Mouse (Mus musculus) CH12.LX (cell line): ENCODE measurements at regions not wholly inside any gene's neighbourhood (a gene's known extent, or its start where the extent isn't known, plus 50 kb on each side); places are given as distances from the start of the nearest gene placed in this dataset.

Experiments
- DNase-seq: peaks from one replicate; pipeline ENCODE4 v3.0.0-alpha.2; 2013; ENCODE audit errors: extremely low read depth
- H3K27ac ChIP-seq: 2 replicates; pipeline ENCODE4 v1.5.1; 2012; ENCODE audit warnings: low read depth, mild to moderate bottlenecking, control low read depth, moderate library complexity; ENCODE audit not compliant: insufficient read depth
- H3K27me3 ChIP-seq: replicated peaks from 2 replicates; pipeline ENCODE3; 2012; ENCODE audit warnings: inconsistent platforms
- H3K36me3 ChIP-seq, 2 experiments: replicated peaks in 1 of 2; 2 replicates each; pipeline versions ENCODE3 to v1.6.1; 2012; ENCODE audit warnings: inconsistent platforms in 1 of 2, low read length in 1 of 2, mild to moderate bottlenecking in 1 of 2, mixed read lengths in 1 of 2, moderate library complexity in 1 of 2; ENCODE audit not compliant: control insufficient read depth in 1 of 2, insufficient read depth in 1 of 2
- H3K4me1 ChIP-seq, 2 experiments: 2 replicates each; pipeline ENCODE4 v1.6.1; 2012; ENCODE audit warnings: inconsistent platforms in 1 of 2, moderate library complexity in 1 of 2; ENCODE audit not compliant: insufficient read depth in 2 of 2, control insufficient read depth in 1 of 2
- H3K4me2 ChIP-seq: 2 replicates; pipeline ENCODE4 v1.6.1; 2012; ENCODE audit warnings: low read depth, mild to moderate bottlenecking, control low read depth; ENCODE audit not compliant: poor library complexity, insufficient read depth, severe bottlenecking
- H3K4me3 ChIP-seq, 3 experiments: fragments of 150-350 bp in 1 of 3; sonication (generic) in 1 of 3; replicated peaks in 1 of 3; 2 replicates each; pipeline versions ENCODE3 to v1.5.1; 2011 to 2012; ENCODE audit warnings: low read depth in 2 of 3, low read length in 2 of 3, mild to moderate bottlenecking in 2 of 3, moderate library complexity in 2 of 3, control low read depth in 1 of 3, improper control_type of control experiment in 1 of 3, inconsistent platforms in 1 of 3, mixed read lengths in 1 of 3; ENCODE audit not compliant: poor library complexity in 1 of 3
- H3K79me2 ChIP-seq: replicated peaks from 2 replicates; pipeline ENCODE4 v1.6.1; 2012; ENCODE audit warnings: mild to moderate bottlenecking, moderate library complexity; ENCODE audit not compliant: control insufficient read depth, poor library complexity, insufficient read depth, severe bottlenecking; ENCODE audit errors: extremely low read depth
- H3K9ac ChIP-seq: 2 replicates; pipeline ENCODE4 v1.6.1; 2012; ENCODE audit warnings: low read depth, mild to moderate bottlenecking, control low read depth, moderate library complexity; ENCODE audit not compliant: insufficient read depth
- H3K9me3 ChIP-seq: replicated peaks from 2 replicates; pipeline ENCODE3; 2012; ENCODE audit warnings: low read length, inconsistent platforms, mixed read lengths
- CHD1 ChIP-seq: IDR thresholded peaks from 2 replicates; pipeline ENCODE4 v1.6.1; 2012; ENCODE audit warnings: low read depth, low read length, improper control_type of control experiment, inconsistent platforms
- ELF1 ChIP-seq: IDR thresholded peaks from 2 replicates; pipeline ENCODE4 v1.6.1; 2014; ENCODE audit warnings: low read depth, mild to moderate bottlenecking, inconsistent platforms, low read length, improper control_type of control experiment
- ETS1 ChIP-seq: conservative IDR thresholded peaks from 2 replicates; pipeline ENCODE4 v1.6.1; 2012; ENCODE audit warnings: low read depth, mild to moderate bottlenecking, inconsistent platforms, low read length, improper control_type of control experiment, moderate library complexity
- IRF4 ChIP-seq: IDR thresholded peaks from 2 replicates; pipeline ENCODE4 v1.6.1; 2014; ENCODE audit warnings: low read depth, mild to moderate bottlenecking, inconsistent platforms, low read length, improper control_type of control experiment
- JUND ChIP-seq: conservative IDR thresholded peaks from 2 replicates; pipeline ENCODE4 v1.6.1; 2011; ENCODE audit warnings: low read depth, low read length, improper control_type of control experiment
- KAT2A ChIP-seq: IDR thresholded peaks from 2 replicates; pipeline ENCODE4 v1.6.1; 2012; ENCODE audit warnings: low read length, improper control_type of control experiment, inconsistent platforms; ENCODE audit not compliant: insufficient replicate concordance
- MAFK ChIP-seq: IDR thresholded peaks from 2 replicates; pipeline ENCODE4 v1.6.1; 2011; ENCODE audit warnings: low read length, improper control_type of control experiment; ENCODE audit not compliant: insufficient replicate concordance
- MAX ChIP-seq: IDR thresholded peaks from 2 replicates; pipeline ENCODE4 v1.6.1; 2011; ENCODE audit warnings: low read length, improper control_type of control experiment
- MYC ChIP-seq: IDR thresholded peaks from 2 replicates; pipeline ENCODE4 v1.6.1; 2011; ENCODE audit warnings: low read depth, mild to moderate bottlenecking, improper control_type of control experiment, low read length
- NELFE ChIP-seq: IDR thresholded peaks from 2 replicates; pipeline ENCODE4 v1.6.1; 2011; ENCODE audit warnings: low read depth, low read length, improper control_type of control experiment
- PAX5 ChIP-seq: IDR thresholded peaks from 2 replicates; pipeline ENCODE4 v1.6.1; 2012; ENCODE audit warnings: low read length, inconsistent platforms, mixed read lengths
- POLR2AphosphoS2 ChIP-seq: IDR thresholded peaks from 2 replicates; pipeline ENCODE4 v1.6.1; 2011; ENCODE audit warnings: low read depth, low read length, improper control_type of control experiment
- SIN3A ChIP-seq: IDR thresholded peaks from 2 replicates; pipeline ENCODE4 v1.6.1; 2012; ENCODE audit warnings: low read length, improper control_type of control experiment, inconsistent platforms
- SMC3 ChIP-seq: IDR thresholded peaks from 2 replicates; pipeline ENCODE4 v1.6.1; 2011; ENCODE audit warnings: low read depth, low read length, improper control_type of control experiment
- TCF12 ChIP-seq: IDR thresholded peaks from 2 replicates; pipeline ENCODE4 v1.6.1; 2014; ENCODE audit warnings: low read depth, mild to moderate bottlenecking, inconsistent platforms, low read length, improper control_type of control experiment
- UBTF ChIP-seq: IDR thresholded peaks from 2 replicates; pipeline ENCODE4 v1.6.1; 2012; ENCODE audit warnings: low read depth, mild to moderate bottlenecking, inconsistent platforms, low read length, improper control_type of control experiment, moderate library complexity
- USF1 ChIP-seq: IDR thresholded peaks from 2 replicates; pipeline ENCODE4 v1.6.1; 2014; ENCODE audit warnings: low read depth, mild to moderate bottlenecking, inconsistent platforms, low read length, improper control_type of control experiment
- ZKSCAN1 ChIP-seq: IDR thresholded peaks from 2 replicates; pipeline ENCODE4 v1.6.1; 2012; ENCODE audit warnings: low read depth, inconsistent platforms, low read length, improper control_type of control experiment, borderline replicate concordance
- ZNF384 ChIP-seq: IDR thresholded peaks from 2 replicates; pipeline ENCODE4 v1.6.1; 2012; ENCODE audit warnings: low read depth, low read length, improper control_type of control experiment, inconsistent platforms
- dilution Hi-C: fragments of 300-500 bp; cut with MboI; formaldehyde crosslinking; loops from 2 replicates; pipeline ENCODE4 v1.14.3; 2020; ENCODE audit warnings: low sequenced_read_pairs; ENCODE audit not compliant: extremely low pct_unique_long_range_greater_than_20kb, extremely low pct_ligation_motif_present
- in situ Hi-C: fragments of 300-500 bp; cut with MboI; formaldehyde crosslinking; loops from 3 replicates; pipeline ENCODE4 v1.14.3; 2019; ENCODE audit warnings: low sequenced_read_pairs, low pct_ligation_motif_present, low pct_unique_long_range_greater_than_20kb, mixed read lengths

GRCm38 (mm10) chr17:51583277-51583676 lies 249.8 kb downstream of the Satb1 start:
- in situ Hi-C loops: no loop called here
- dilution Hi-C loops: no loop called here
- no peak overlapping the region for H3K4me2 ChIP-seq

GRCm38 (mm10) chr17:51555854-51556253 lies 277.2 kb downstream of the Satb1 start:
- H3K4me1 ChIP-seq: no peaks in the 10 kb centered on the region
- no peak overlapping the region for H3K4me2 ChIP-seq
- no peaks in the 10 kb centered on the region for H3K9me3 ChIP-seq
- dilution Hi-C loops (no loop called here), in situ Hi-C loops (no loop called here)
- no peak overlapping the region for H3K9ac ChIP-seq
- H3K4me3 ChIP-seq: no peak overlapping the region
- no peaks in the 10 kb centered on the region for H3K79me2 ChIP-seq
- H3K36me3 ChIP-seq: no peaks in the 10 kb centered on the region
- DNase-seq: no peak
- TF ChIP-seq JUND (no peak), MAFK (peak; percentile 81), CHD1 (no peak), USF1 (no peak), ETS1 (no peak), IRF4 (no peak)
- no peak overlapping the region for H3K27ac ChIP-seq
- H3K27me3 ChIP-seq: no peaks in the 10 kb centered on the region

More at GRCm38 (mm10) chr17:51583277-51583676, 249.8 kb downstream of the Satb1 start:
- TF ChIP-seq MYC (no peak), MAX (no peak), ELF1 (no peak), UBTF (no peak), IRF4 (no peak), ZKSCAN1 (no peak), TCF12 (no peak), SMC3 (no peak), MAFK (no peak), PAX5 (no peak), SIN3A (no peak), POLR2AphosphoS2 (no peak), KAT2A (no peak), ETS1 (no peak), USF1 (no peak), NELFE (no peak), ZNF384 (no peak)
- Histone ChIP-seq H3K27ac (no peak overlapping the region), H3K4me1 (peaks cover 0 to 5% of the 10 kb centered on the region in 2 experiments; a peak in 1 of 4 replicates), H3K79me2 (no peaks in the 10 kb centered on the region), H3K27me3 (no peaks in the 10 kb centered on the region), H3K9ac (no peak overlapping the region), H3K9me3 (peaks cover 8% of the 10 kb centered on the region), H3K4me3 (no peak overlapping the region), H3K36me3 (no peaks in the 10 kb centered on the region)
- DNase-seq: no peak
